Mouse (Mus musculus): ENCODE data around the gene Nprl2.

- TF ChIP-seq CTCF (conservative IDR thresholded peaks at IDR 0.05 in 1 of 2, IDR thresholded peaks at IDR 0.05 in 1 of 2; ENCODE audit: low read depth in 2 of 2, low read length in 2 of 2) = no peak
- TF ChIP-seq MAX (IDR thresholded peaks at IDR 0.05; ENCODE audit: low read length) = no peak
- TF ChIP-seq EP300 (IDR thresholded peaks at IDR 0.05; ENCODE audit: low read length) = no peak
- TF ChIP-seq PAX5 (IDR thresholded peaks at IDR 0.05; ENCODE audit: low read length) = no peak
- TF ChIP-seq E2F4 (IDR thresholded peaks at IDR 0.05; ENCODE audit: insufficient replicate concordance, low read depth, low read length) = no peak
Observed at GRCm38 (mm10) chr9:107545199-107545598, 3.2 kb downstream of the Nprl2 start.
